Mouse (Mus musculus): ENCODE measurements around the gene Mettl2. TPM values are rescaled to one million over a fixed set of nuclear protein-coding genes. Genes with fewer than 3 reads are reported as not detected.
A peak's percentile ranks its signal among the peaks of the same experiment; 100 is the strongest.

Gene Mettl2
- polyA plus RNA-seq, 1 experiment from 2014 or later = 26.8 TPM

- 75% methylated on average over 3 of the region's 3 CpGs for WGBS
- Histone ChIP-seq H3K27ac (replicated peaks) (no peak overlapping the region), H3K27me3 (replicated peaks) (no peaks in the 10 kb centered on the region), H3K4me1 (0 out of 2 replicates have a peak, but pooled peaks cover under 1% of the 10 kb centered on the region), H3K9me3 (no peaks in the 10 kb centered on the region), H3K4me3 (no peak overlapping the region), H3K36me3 (peaks cover 26% of the 10 kb centered on the region), H3K9ac (no peak overlapping the region), H3K4me2 (no peak overlapping the region)
- ATAC-seq (ENCODE audit: extremely low read depth, insufficient number of reproducible peaks, low FRiP score, low TSS enrichment) = no peak
Observed at GRCm38 (mm10) chr11:105144084-105144483, 17.9 kb downstream of the Mettl2 start.

DNA sequence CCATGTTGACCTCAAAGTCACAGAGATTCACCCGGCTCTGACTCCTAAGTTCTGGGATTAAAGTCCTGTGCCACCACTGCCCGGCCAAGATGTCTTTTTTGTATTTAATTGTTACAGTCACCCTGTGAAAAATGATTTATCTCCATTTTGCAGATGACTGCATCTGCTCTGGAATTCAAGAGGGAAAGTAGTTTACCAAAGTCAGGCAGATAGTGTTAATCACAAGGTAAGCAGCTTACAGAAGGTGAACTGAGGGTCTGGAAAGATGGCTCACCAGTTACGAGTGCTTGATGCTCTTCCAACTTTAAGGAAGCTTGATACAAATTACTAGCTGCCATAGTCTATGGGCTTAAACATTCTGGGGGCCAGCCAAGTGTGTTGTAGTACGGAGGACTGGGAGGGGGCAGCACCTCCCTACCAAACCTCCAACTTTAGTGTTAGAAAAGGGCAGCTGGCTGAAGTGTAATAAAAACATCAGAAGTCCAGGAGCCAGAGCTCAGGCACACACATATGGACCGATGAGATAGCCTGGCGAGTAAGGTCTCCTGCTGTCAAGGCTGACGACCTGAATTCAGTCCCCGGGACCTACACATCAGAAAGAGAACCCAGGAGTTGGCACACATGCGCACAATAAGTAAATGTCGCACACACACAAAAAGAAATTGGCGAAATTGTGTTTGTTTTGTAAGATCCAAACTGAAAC lies 18.4 kb downstream of the Mettl2 start:
- no peak overlapping the region for H3K4me2 ChIP-seq
- 0 out of 2 replicates have a peak, but pooled peaks cover 4% of the 10 kb centered on the region for H3K4me1 ChIP-seq
- 70% methylated on average over 11 of the region's 11 CpGs for WGBS
- H3K36me3 ChIP-seq = peaks cover 20% of the 10 kb centered on the region
- no peak overlapping the region for H3K9ac ChIP-seq
- no peak overlapping the region for H3K4me3 ChIP-seq
- H3K9me3 ChIP-seq = no peaks in the 10 kb centered on the region
- H3K27ac ChIP-seq (replicated peaks) = no peak overlapping the region
- no peak for ATAC-seq (ENCODE audit: extremely low read depth, insufficient number of reproducible peaks, low FRiP score, low TSS enrichment)
- no peaks in the 10 kb centered on the region for H3K27me3 ChIP-seq (replicated peaks)

DNA sequence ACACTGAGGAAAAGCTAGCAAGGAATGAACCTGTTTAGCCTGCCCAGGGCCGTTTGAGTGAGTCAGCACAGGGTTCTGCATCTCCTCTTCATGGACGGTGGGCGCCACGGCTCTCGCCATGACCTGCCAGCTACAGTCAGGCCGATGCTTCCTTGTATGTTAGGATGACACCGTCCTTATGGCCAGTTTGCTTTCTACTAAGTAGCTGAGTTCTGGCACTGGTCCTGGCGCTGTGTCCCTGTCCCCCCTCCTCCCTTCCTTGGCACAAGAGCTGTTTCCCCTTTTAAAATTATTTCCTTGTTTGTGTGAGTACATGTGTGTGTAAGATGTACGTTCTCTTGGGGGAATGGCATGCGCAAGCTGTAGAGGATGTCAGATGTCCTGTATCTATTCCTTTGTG lies 19.0 kb downstream of the Mettl2 start:
- ATAC-seq (ENCODE audit: extremely low read depth, insufficient number of reproducible peaks, low FRiP score, low TSS enrichment) = no peak
- H3K4me1 ChIP-seq = 0 out of 2 replicates have a peak, but pooled peaks cover 4% of the 10 kb centered on the region
- no peak overlapping the region for H3K9ac ChIP-seq
- WGBS = 85% methylated on average over 10 of the region's 10 CpGs
- peaks cover 15% of the 10 kb centered on the region for H3K36me3 ChIP-seq
- no peak overlapping the region for H3K4me2 ChIP-seq
- H3K9me3 ChIP-seq = no peaks in the 10 kb centered on the region
- H3K27ac ChIP-seq (replicated peaks) = no peak overlapping the region
- no peaks in the 10 kb centered on the region for H3K27me3 ChIP-seq (replicated peaks)
- no peak overlapping the region for H3K4me3 ChIP-seq

DNA sequence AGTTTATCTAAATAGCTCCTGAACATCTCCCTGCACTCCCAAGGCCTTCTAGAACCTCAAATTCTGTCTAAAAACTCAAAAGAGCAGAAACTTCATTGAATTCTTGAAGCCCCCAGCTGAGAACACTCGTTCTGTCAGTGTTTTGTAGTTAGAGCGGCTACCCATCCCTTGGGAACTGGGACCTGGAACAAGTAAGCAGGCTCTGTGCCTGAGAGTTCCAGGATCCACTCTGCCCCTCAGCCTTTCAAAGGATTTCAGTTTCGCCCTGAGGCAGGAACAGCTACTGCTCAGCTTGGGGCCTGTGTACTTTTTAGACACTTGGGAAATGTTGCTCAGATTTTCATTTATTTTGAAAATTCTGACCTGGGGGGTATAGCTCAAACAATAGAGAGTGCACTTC lies 20.4 kb downstream of the Mettl2 start, which contains the start of gene Gm10842:
Gm10842 (plus strand) TSS at position 301 of the 400 bp plus-strand sequence.
- Histone ChIP-seq H3K4me2 (no peak within 1 kb of the TSS), H3K27me3 (replicated peaks) (no peaks in the 10 kb centered on the region), H3K27ac (replicated peaks) (no peak within 1 kb of the TSS), H3K36me3 (peaks cover 4% of the 10 kb centered on the region), H3K9ac (no peak within 1 kb of the TSS), H3K4me1 (peaks cover 11% of the 10 kb centered on the region), H3K9me3 (no peaks in the 10 kb centered on the region), H3K4me3 (no peak within 1 kb of the TSS)
- ATAC-seq (ENCODE audit: extremely low read depth, insufficient number of reproducible peaks, low FRiP score, low TSS enrichment) = no peak
- 74% methylated on average over 3 of the region's 3 CpGs for WGBS

DNA sequence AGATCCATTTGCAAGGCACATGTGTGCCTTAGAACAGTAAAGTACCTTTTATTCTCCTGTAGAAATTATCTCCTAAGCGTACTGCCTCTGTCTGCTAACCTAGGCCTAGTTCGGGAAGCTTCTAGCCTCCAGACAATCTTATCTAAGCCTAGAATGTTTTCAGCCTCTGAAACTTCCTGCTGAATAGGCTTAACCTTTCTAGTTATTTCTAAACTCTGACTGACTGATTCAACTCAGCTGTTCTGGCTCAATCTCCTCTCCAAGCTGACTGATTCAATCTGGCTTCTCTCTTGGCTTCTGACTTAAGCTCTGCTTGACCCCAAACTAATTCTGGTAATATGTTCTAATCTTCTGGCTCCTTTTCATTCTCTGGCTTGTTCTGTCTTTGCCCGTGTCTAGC lies 23.1 kb downstream of the Mettl2 start:
- ATAC-seq (ENCODE audit: extremely low read depth, insufficient number of reproducible peaks, low FRiP score, low TSS enrichment) = no peak
- Histone ChIP-seq H3K36me3 (no peaks in the 10 kb centered on the region), H3K4me3 (no peak overlapping the region), H3K9ac (no peak overlapping the region), H3K4me1 (peaks cover 34% of the 10 kb centered on the region), H3K27me3 (replicated peaks) (no peaks in the 10 kb centered on the region), H3K4me2 (no peak overlapping the region), H3K9me3 (no peaks in the 10 kb centered on the region), H3K27ac (replicated peaks) (no peak overlapping the region)
- WGBS = 29% methylated on average over 3 of the region's 3 CpGs

DNA sequence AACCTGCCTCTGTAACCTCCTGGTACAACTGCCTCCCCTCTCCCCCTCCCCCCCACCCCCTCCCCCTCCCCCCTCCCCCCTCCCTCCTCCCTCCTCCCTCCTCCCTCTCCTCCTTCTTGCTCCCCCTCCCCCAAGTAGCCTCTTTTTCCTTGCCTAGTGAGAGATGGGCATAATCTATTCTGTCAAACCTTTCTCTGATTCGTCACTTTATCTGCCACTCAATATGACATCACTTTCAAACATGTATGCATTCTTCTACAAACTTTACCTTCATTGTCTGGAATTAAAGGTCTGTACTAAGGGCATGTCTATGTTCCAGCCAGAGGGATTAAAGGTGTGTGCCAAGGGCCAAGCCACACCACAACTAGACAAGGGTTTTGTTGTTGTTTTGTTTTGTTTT lies 23.5 kb downstream of the Mettl2 start:
- no peak overlapping the region for H3K4me2 ChIP-seq
- H3K9ac ChIP-seq = no peak overlapping the region
- no peak for ATAC-seq (ENCODE audit: extremely low read depth, insufficient number of reproducible peaks, low FRiP score, low TSS enrichment)
- H3K36me3 ChIP-seq = no peaks in the 10 kb centered on the region
- no peak overlapping the region for H3K4me3 ChIP-seq
- no peaks in the 10 kb centered on the region for H3K9me3 ChIP-seq
- H3K27ac ChIP-seq (replicated peaks) = no peak overlapping the region
- WGBS = 94% methylated on average over 1 of the region's 1 CpGs
- H3K27me3 ChIP-seq (replicated peaks) = no peaks in the 10 kb centered on the region
- H3K4me1 ChIP-seq = peaks cover 34% of the 10 kb centered on the region

- H3K9me3 ChIP-seq = no peaks in the 10 kb centered on the region
- 67% methylated on average over 4 of the region's 4 CpGs for WGBS
- no peaks in the 10 kb centered on the region for H3K27me3 ChIP-seq (replicated peaks)
- ATAC-seq (ENCODE audit: extremely low read depth, insufficient number of reproducible peaks, low FRiP score, low TSS enrichment) = no peak
- H3K4me3 ChIP-seq = no peak overlapping the region
- H3K4me2 ChIP-seq = no peak overlapping the region
- peaks cover 34% of the 10 kb centered on the region for H3K4me1 ChIP-seq
- H3K27ac ChIP-seq (replicated peaks) = no peak overlapping the region
- H3K9ac ChIP-seq = no peak overlapping the region
- no peaks in the 10 kb centered on the region for H3K36me3 ChIP-seq
Observed at GRCm38 (mm10) chr11:105150691-105151090, 24.5 kb downstream of the Mettl2 start.

DNA sequence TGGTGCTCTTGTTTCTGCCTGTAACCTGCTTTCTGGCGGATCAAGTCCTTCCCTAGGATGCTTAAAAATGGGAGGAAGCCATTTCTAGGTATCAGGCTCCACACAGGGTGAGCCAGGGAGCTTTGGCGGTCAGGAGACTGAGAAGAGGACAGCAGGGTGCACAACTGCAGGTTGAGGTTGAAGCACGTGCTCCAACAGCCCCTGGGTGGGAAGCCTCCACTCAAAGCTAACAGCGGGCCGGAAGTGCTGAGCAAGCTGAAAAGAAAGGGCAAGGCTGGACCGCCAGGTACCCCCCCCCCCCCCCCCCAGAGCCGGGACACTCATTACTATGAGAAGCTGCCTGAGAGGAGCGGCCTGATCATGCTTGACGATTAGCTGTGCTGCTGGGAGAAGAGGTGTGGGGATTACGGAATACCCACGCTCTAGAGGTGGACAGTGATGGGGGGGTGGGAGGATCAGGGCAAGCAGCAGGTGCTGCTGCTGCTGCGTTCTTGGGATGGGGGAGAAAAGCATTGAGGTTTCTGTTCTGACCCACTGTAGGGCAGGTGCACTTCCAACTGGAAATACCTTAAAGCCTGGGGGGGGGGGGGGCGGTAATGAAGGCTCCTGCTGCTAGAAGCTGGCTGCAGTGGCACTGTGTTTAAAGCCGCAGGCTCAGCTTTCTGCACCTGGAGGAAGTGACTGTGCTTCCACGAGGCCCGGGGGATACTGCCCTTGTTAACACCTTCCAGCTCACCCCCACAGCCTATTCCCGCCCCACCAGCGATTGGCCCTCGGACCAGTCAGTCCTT lies 25.2 kb downstream of the Mettl2 start:
- peak overlapping the region; percentile 13; the same call in 1 of the 2 replicates for H3K4me3 ChIP-seq
- peak overlapping the region; percentile 51 for H3K4me2 ChIP-seq
- peak overlapping the region; percentile 37; the same call in 1 of the 2 replicates for H3K9ac ChIP-seq
- 26% methylated on average over 18 of the region's 19 CpGs for WGBS
- H3K27me3 ChIP-seq (replicated peaks) = no peaks in the 10 kb centered on the region
- no peak overlapping the region for H3K27ac ChIP-seq (replicated peaks)
- H3K9me3 ChIP-seq = no peaks in the 10 kb centered on the region
- no peaks in the 10 kb centered on the region for H3K36me3 ChIP-seq
- H3K4me1 ChIP-seq = peaks cover 41% of the 10 kb centered on the region
- no peak for ATAC-seq (ENCODE audit: extremely low read depth, insufficient number of reproducible peaks, low FRiP score, low TSS enrichment)

GRCm38 (mm10) chr11:105152017-105152300 lies 25.7 kb downstream of the Mettl2 start:
- Histone ChIP-seq H3K4me1 (peaks cover 47% of the 10 kb centered on the region), H3K27ac (replicated peaks) (no peak overlapping the region), H3K4me3 (no peak overlapping the region), H3K9me3 (no peaks in the 10 kb centered on the region), H3K36me3 (no peaks in the 10 kb centered on the region), H3K4me2 (peak overlapping the region; percentile 51), H3K27me3 (replicated peaks) (no peaks in the 10 kb centered on the region), H3K9ac (no peak overlapping the region)
- 54% methylated on average over 4 of the region's 4 CpGs for WGBS
- no peak for ATAC-seq (ENCODE audit: extremely low read depth, insufficient number of reproducible peaks, low FRiP score, low TSS enrichment)

DNA sequence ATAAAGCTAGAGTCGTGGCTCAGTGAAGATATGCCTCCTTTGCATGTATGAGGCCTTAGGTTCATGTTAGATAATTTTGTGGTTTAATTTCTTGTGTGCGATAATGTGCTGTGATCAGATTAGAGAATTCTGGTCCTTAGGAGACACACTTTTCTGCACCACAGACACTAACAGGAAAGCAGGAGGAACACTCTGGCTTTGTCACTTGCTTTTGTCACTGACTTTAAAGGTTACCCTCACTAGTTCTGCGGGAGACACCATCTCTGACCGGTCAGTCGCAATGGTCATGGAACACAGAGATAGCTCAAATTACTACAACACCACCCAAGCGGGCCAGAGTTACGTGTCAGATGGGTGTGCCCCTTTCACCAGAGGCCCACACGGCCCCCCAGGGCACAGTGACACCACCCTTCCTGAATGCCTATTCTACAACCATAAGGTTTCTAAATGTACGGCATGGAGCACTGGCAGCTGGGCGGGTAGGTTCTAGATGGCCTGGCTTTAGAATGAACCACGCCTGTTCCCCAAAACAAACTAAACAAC lies 26.2 kb downstream of the Mettl2 start:
- Histone ChIP-seq H3K9ac (no peak overlapping the region), H3K4me3 (no peak overlapping the region), H3K36me3 (no peaks in the 10 kb centered on the region), H3K9me3 (no peaks in the 10 kb centered on the region), H3K27ac (replicated peaks) (no peak overlapping the region; the same call in 1 of the 2 replicates), H3K4me2 (no peak overlapping the region), H3K27me3 (replicated peaks) (no peaks in the 10 kb centered on the region), H3K4me1 (peaks cover 52% of the 10 kb centered on the region)
- no peak for ATAC-seq (ENCODE audit: extremely low read depth, insufficient number of reproducible peaks, low FRiP score, low TSS enrichment)
- WGBS = 76% methylated on average over 11 of the region's 11 CpGs

- H3K9ac ChIP-seq = peak overlapping the region; percentile 47; the same call in 1 of the 2 replicates
- WGBS = 19% methylated on average over 12 of the region's 12 CpGs
Observed at GRCm38 (mm10) chr11:105153068-105153833, 27.0 kb downstream of the Mettl2 start.

More at GRCm38 (mm10) chr11:105153068-105153833, 27.0 kb downstream of the Mettl2 start:
- H3K4me2 ChIP-seq = peak overlapping the region; percentile 57
- peak; percentile 77 for ATAC-seq (ENCODE audit: extremely low read depth, insufficient number of reproducible peaks, low FRiP score, low TSS enrichment)
- H3K9me3 ChIP-seq = no peaks in the 10 kb centered on the region
- H3K27ac ChIP-seq (replicated peaks) = peak overlapping the region; percentile 74
- H3K27me3 ChIP-seq (replicated peaks) = no peaks in the 10 kb centered on the region
- peaks cover 54% of the 10 kb centered on the region for H3K4me1 ChIP-seq
- peak overlapping the region; percentile 5; the same call in 1 of the 2 replicates for H3K4me3 ChIP-seq
- no peaks in the 10 kb centered on the region for H3K36me3 ChIP-seq

All from heart, embryonic 13.5 days (tissue).